Mouse (Mus musculus): ENCODE measurements around the gene Tmub2.
A peak's percentile ranks its signal among the peaks of the same experiment; 100 is the strongest.

The Tmub2 gene

GRCm38 (mm10) chr11:102284501-102285094 lies at the start of gene Tmub2:
TSS of gene Tmub2 (plus strand) at chr11:102284931.
- DNase-seq, result peak; percentile 95 to 96

GRCm38 (mm10) chr11:102236022-102236421 lies 48.7 kb upstream of the Tmub2 start:
- no peak for DNase-seq

- no peak for DNase-seq
Measured at GRCm38 (mm10) chr11:102240636-102241035, 44.1 kb upstream of the Tmub2 start.

- no peak for DNase-seq
Measured at GRCm38 (mm10) chr11:102241246-102241645, 43.5 kb upstream of the Tmub2 start.

GRCm38 (mm10) chr11:102241874-102242273 lies 42.9 kb upstream of the Tmub2 start:
- DNase-seq, result no peak

- DNase-seq, result peak; percentile 57 to 62
Measured at GRCm38 (mm10) chr11:102244926-102245449, 39.7 kb upstream of the Tmub2 start.

- DNase-seq, result no peak
Measured at GRCm38 (mm10) chr11:102245581-102246272, 39.0 kb upstream of the Tmub2 start.

- no peak for DNase-seq
Measured at GRCm38 (mm10) chr11:102246273-102246635, 38.5 kb upstream of the Tmub2 start.

GRCm38 (mm10) chr11:102246871-102247270 lies 37.9 kb upstream of the Tmub2 start:
- DNase-seq, result no peak

GRCm38 (mm10) chr11:102248630-102249230 lies 36.0 kb upstream of the Tmub2 start, which contains the start of gene BC030867:
TSS of gene BC030867 (plus strand) at chr11:102248882.
- peak; percentile 98 for DNase-seq

GRCm38 (mm10) chr11:102249351-102250090 lies 35.2 kb upstream of the Tmub2 start:
- no peak for DNase-seq

- DNase-seq, result peak in 1 of 2 experiments; percentile 60
Measured at GRCm38 (mm10) chr11:102257514-102257913, 27.2 kb upstream of the Tmub2 start.

- no peak for DNase-seq
Measured at GRCm38 (mm10) chr11:102258095-102258494, 26.6 kb upstream of the Tmub2 start.

GRCm38 (mm10) chr11:102258521-102258920 lies 26.2 kb upstream of the Tmub2 start:
- no peak for DNase-seq

- DNase-seq, result peak; percentile 62 to 72
Measured at GRCm38 (mm10) chr11:102263211-102263610, 21.5 kb upstream of the Tmub2 start.

GRCm38 (mm10) chr11:102265816-102266215 lies 18.9 kb upstream of the Tmub2 start:
- peak; percentile 80 to 82 for DNase-seq

- peak; percentile 52 to 60 for DNase-seq
Measured at GRCm38 (mm10) chr11:102266631-102267355, 17.9 kb upstream of the Tmub2 start.

GRCm38 (mm10) chr11:102267480-102267879 lies 17.3 kb upstream of the Tmub2 start:
- peak; percentile 77 to 86 for DNase-seq

GRCm38 (mm10) chr11:102268520-102269244 lies 16.0 kb upstream of the Tmub2 start, which contains the start of gene Asb16:
TSS of gene Asb16 (plus strand) at chr11:102268743.
- no peak for DNase-seq

GRCm38 (mm10) chr11:102276411-102276915 lies 8.3 kb upstream of the Tmub2 start:
- DNase-seq, result peak in 1 of 2 experiments; percentile 30

- DNase-seq, result no peak
Measured at GRCm38 (mm10) chr11:102277754-102278153, 7.0 kb upstream of the Tmub2 start.
